In genomic region chr11:71594250-71594847, GRCm38 (mm10) we compare ENCODE assay signal across 24 mouse cellular contexts.
DNase-seq lines count a peak whose midpoint lies in the region; ATAC-seq and TF ChIP-seq lines count a peak whose summit lies in the region.
"Had no signal": no experiment of that assay in that cellular context is flagged by ENCODE, and none has a peak within 500 bp of the region (broad histone marks: within the 10 kb centered on the region; RNA-seq: fewer than 3 reads in every experiment).

No protein-coding gene starts in this region.

- H3K9ac ChIP-seq in lung, postnatal 0 days (replicated peaks; ENCODE audit: low read depth): no peak overlapping the region
- H3K9ac ChIP-seq in forebrain, embryonic 15.5 days (replicated peaks): no peak overlapping the region
- no peak overlapping the region for H3K9ac ChIP-seq in midbrain, postnatal 0 days (replicated peaks; ENCODE audit: low read length, poor library complexity, severe bottlenecking)
- H3K9ac ChIP-seq: embryonic facial prominence, embryonic 12.5 days; forebrain, embryonic 13.5 days; hindbrain, embryonic 12.5 days; lung, embryonic 15.5 days; neural tube, embryonic 12.5 days had no signal

- whole genome bisulfite sequencing in lung, postnatal 0 days: 59% methylated on average over 6 of the region's 6 CpGs
- 67% methylated on average over 6 of the region's 6 CpGs for WGBS in forebrain, embryonic 15.5 days
- 68% methylated on average over 6 of the region's 6 CpGs for WGBS in midbrain, postnatal 0 days

- no peak overlapping the region for H3K27ac ChIP-seq in lung, postnatal 0 days (ENCODE audit: low read length)
- no peak overlapping the region for H3K27ac ChIP-seq in forebrain, embryonic 15.5 days (replicated peaks)
- H3K27ac ChIP-seq in midbrain, postnatal 0 days (ENCODE audit: low read depth, low read length): no peak overlapping the region
- H3K27ac ChIP-seq: embryonic facial prominence, embryonic 12.5 days; forebrain, embryonic 13.5 days; hindbrain, embryonic 12.5 days; limb, embryonic 10.5 days; lung, embryonic 15.5 days; neural tube, embryonic 12.5 days had no signal

- peak; percentile 82 for TF ChIP-seq EP300 in lung, postnatal 0 days (IDR thresholded peaks at IDR 0.05)

- DNase-seq in cerebellum, adult 11-12 months: peak; percentile 22
- no peak for DNase-seq in cerebellum, postnatal 4 days (ENCODE audit: low spot score in 2 of 2)
- DNase-seq in cerebellum, postnatal 14 days: peak; percentile 22 to 35
- DNase-seq in lung, postnatal 0 days (ENCODE audit: low spot score): peak; percentile 71
- DNase-seq in retina, postnatal 1 day: peak; percentile 45
- DNase-seq in midbrain, postnatal 0 days (ENCODE audit: low spot score): no peak
- no peak for DNase-seq in thymus, postnatal 14 days
- DNase-seq: adrenal gland, adult 8-10 months; gastrocnemius, postnatal 25 days; heart, postnatal 10 days; kidney, adult 9 months; kidney, postnatal 25 days; thymus, postnatal 36 days had no signal

- no peaks in the 10 kb centered on the region for H3K9me3 ChIP-seq in lung, postnatal 0 days (ENCODE audit: low read length)
- H3K9me3 ChIP-seq in forebrain, embryonic 15.5 days: no peaks in the 10 kb centered on the region
- H3K9me3 ChIP-seq in midbrain, postnatal 0 days (ENCODE audit: low read length): no peaks in the 10 kb centered on the region
- H3K9me3 ChIP-seq: embryonic facial prominence, embryonic 12.5 days; forebrain, embryonic 13.5 days; hindbrain, embryonic 12.5 days; limb, embryonic 10.5 days; lung, embryonic 15.5 days; neural tube, embryonic 12.5 days had no signal

- H3K4me1 ChIP-seq in lung, postnatal 0 days (ENCODE audit: insufficient read depth, low read depth, low read length): no peaks in the 10 kb centered on the region
- no peaks in the 10 kb centered on the region for H3K4me1 ChIP-seq in forebrain, embryonic 15.5 days
- H3K4me1 ChIP-seq in midbrain, postnatal 0 days (ENCODE audit: insufficient read depth, low read length): no peaks in the 10 kb centered on the region
- H3K4me1 ChIP-seq: embryonic facial prominence, embryonic 12.5 days; forebrain, embryonic 13.5 days; hindbrain, embryonic 12.5 days; limb, embryonic 10.5 days; lung, embryonic 15.5 days; neural tube, embryonic 12.5 days had no signal

- H3K4me2 ChIP-seq in lung, postnatal 0 days (replicated peaks; ENCODE audit: low read depth, low read length): no peak overlapping the region
- H3K4me2 ChIP-seq in forebrain, embryonic 15.5 days (replicated peaks): no peak overlapping the region
- no peak overlapping the region for H3K4me2 ChIP-seq in midbrain, postnatal 0 days (ENCODE audit: low read depth, low read length, poor library complexity, severe bottlenecking)
- H3K4me2 ChIP-seq: embryonic facial prominence, embryonic 12.5 days; forebrain, embryonic 13.5 days; heart, embryonic 11.5 days; hindbrain, embryonic 12.5 days; lung, embryonic 15.5 days; neural tube, embryonic 12.5 days had no signal

- no peaks in the 10 kb centered on the region for H3K36me3 ChIP-seq in lung, postnatal 0 days (ENCODE audit: insufficient read depth, low read length)
- H3K36me3 ChIP-seq in forebrain, embryonic 15.5 days: no peaks in the 10 kb centered on the region
- H3K36me3 ChIP-seq in midbrain, postnatal 0 days (ENCODE audit: insufficient read depth, low read length): no peaks in the 10 kb centered on the region
- H3K36me3 ChIP-seq: embryonic facial prominence, embryonic 12.5 days; hindbrain, embryonic 12.5 days; limb, embryonic 10.5 days; lung, embryonic 15.5 days; neural tube, embryonic 12.5 days had no signal

- ATAC-seq in lung, postnatal 0 days: peak; percentile 74
- ATAC-seq in forebrain, embryonic 15.5 days (replicated peaks): no peak
- ATAC-seq in midbrain, postnatal 0 days (ENCODE audit: low FRiP score): no peak
- ATAC-seq: CD4-positive, CD25-positive, alpha-beta regulatory T cell, adult 4 months; forebrain, embryonic 13.5 days; Patski had no signal

- no peaks in the 10 kb centered on the region for H3K27me3 ChIP-seq in lung, postnatal 0 days (replicated peaks; ENCODE audit: insufficient read depth, low read length)
- no peaks in the 10 kb centered on the region for H3K27me3 ChIP-seq in forebrain, embryonic 15.5 days
- H3K27me3 ChIP-seq in midbrain, postnatal 0 days (ENCODE audit: insufficient read depth, low read length): no peaks in the 10 kb centered on the region
- H3K27me3 ChIP-seq: embryonic facial prominence, embryonic 12.5 days; forebrain, embryonic 13.5 days; hindbrain, embryonic 12.5 days; lung, embryonic 15.5 days; neural tube, embryonic 12.5 days had no signal

- TF ChIP-seq CTCF in lung, postnatal 0 days (IDR thresholded peaks at IDR 0.05): no peak
- TF ChIP-seq CTCF in midbrain, postnatal 0 days (IDR thresholded peaks at IDR 0.05): no peak

- H3K4me3 ChIP-seq in lung, postnatal 0 days (ENCODE audit: low read depth, low read length): no peak overlapping the region
- no peak overlapping the region for H3K4me3 ChIP-seq in forebrain, embryonic 15.5 days
- H3K4me3 ChIP-seq in midbrain, postnatal 0 days (ENCODE audit: low read depth, low read length): no peak overlapping the region
- H3K4me3 ChIP-seq: embryonic facial prominence, embryonic 12.5 days; erythroblast, embryonic 14.5 days; forebrain, embryonic 13.5 days; hindbrain, embryonic 12.5 days; limb, embryonic 10.5 days; lung, embryonic 15.5 days; neural tube, embryonic 12.5 days had no signal

Comparison
In these comparisons a context has a peak if more than half of its experiments do, and no peak if none do; other contexts are left out.
1. DNase-seq: peak in cerebellum, adult 11-12 months (single experiment), cerebellum, postnatal 14 days (2 of 2), lung, postnatal 0 days (single experiment) and retina, postnatal 1 day (single experiment); none in cerebellum, postnatal 4 days (0 of 2), midbrain, postnatal 0 days (single experiment) and thymus, postnatal 14 days (single experiment).